Mouse (Mus musculus): Measurements from ENCODE around the gene Rpl7a.

DNA sequence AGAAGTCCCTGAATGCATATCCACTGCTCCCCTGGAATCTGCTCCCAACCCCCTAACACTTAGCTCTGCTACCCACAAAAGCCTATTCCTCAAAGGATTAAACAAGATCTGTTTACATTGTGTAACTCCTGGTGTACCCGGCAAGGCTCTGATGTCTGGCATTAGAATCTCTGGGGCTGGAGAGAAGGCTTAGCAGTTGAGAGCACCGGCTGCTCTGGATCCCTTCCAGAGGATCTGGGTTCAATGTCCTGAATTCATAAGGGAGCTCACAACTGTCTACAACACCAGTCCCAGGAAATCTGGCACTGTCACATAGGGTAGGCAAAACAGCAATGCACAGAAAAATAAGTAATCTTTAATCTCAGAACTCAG is 46.9 kb downstream of the Rpl7a start:
- TF ChIP-seq EP300 (IDR thresholded peaks at IDR 0.05; ENCODE audit: low read depth) (no peak), CTCF (IDR thresholded peaks at IDR 0.05; ENCODE audit: low read depth) (no peak)
